Mouse (Mus musculus) olfactory bulb, adult 2 months (tissue): ENCODE data around the gene Agpat3. TPM values are rescaled to one million over a fixed set of nuclear protein-coding genes. Genes with fewer than 3 reads are reported as not detected.

Experiments
- H3K27ac ChIP-seq: fragments of 200-500 bp; 2 replicates; pipeline ENCODE4 v1.5.1; 2012; ENCODE audit warnings: low read depth, low read length; ENCODE audit not compliant: insufficient read depth
- H3K4me1 ChIP-seq: fragments of 200-500 bp; 2 replicates; pipeline ENCODE4 v1.6.1; 2012; ENCODE audit warnings: low read length; ENCODE audit not compliant: control insufficient read depth, insufficient read depth
- H3K4me3 ChIP-seq: fragments of 200-500 bp; 2 replicates; pipeline ENCODE4 v1.5.1; 2012; ENCODE audit warnings: mild to moderate bottlenecking, low read depth, low read length, moderate library complexity; ENCODE audit not compliant: insufficient read depth
- CTCF ChIP-seq: fragments of 200-500 bp; IDR thresholded peaks from 2 replicates; pipeline ENCODE4 v1.5.1; 2012; ENCODE audit warnings: low read depth, mild to moderate bottlenecking, low read length, moderate library complexity; ENCODE audit not compliant: insufficient read depth
- POLR2A ChIP-seq: fragments of 200-500 bp; IDR thresholded peaks from 2 replicates; pipeline ENCODE4 v1.6.1; 2012; ENCODE audit warnings: mild to moderate bottlenecking, low read depth, low read length, moderate library complexity; ENCODE audit not compliant: insufficient read depth
- WGBS: fragments of 180-500 bp; shearing (Covaris S2); methylation state at CpG from one replicate; pipeline ENCODE4 v1.1.7; 2018; 5-methylcytosine and 5-hydroxymethylcytosine counted together
- polyA plus RNA-seq: library from polyadenylated mRNA; stranded (reverse); fragments of >200 nt; gene quantifications from 2 replicates; pipeline ENCODE4 v1.2.4, GENCODE M21; 2012; ENCODE audit warnings: low replicate concordance; ENCODE audit not compliant: missing spikeins, insufficient read depth, insufficient read length

Agpat3 gene
- polyA plus RNA-seq, 1 experiment = not detected

GRCm38 (mm10) chr10:78352666-78353030 lies 359 bp upstream of the Agpat3 start:
- no peak for TF ChIP-seq CTCF
- TF ChIP-seq POLR2A = no peak
- Histone ChIP-seq H3K27ac (peak overlapping the region; percentile 84), H3K4me3 (peak overlapping the region; percentile 71), H3K4me1 (peaks cover 28% of the 10 kb centered on the region)
- 22% methylated on average over 8 of the region's 8 CpGs for WGBS

GRCm38 (mm10) chr10:78351564-78351886 lies 764 bp downstream of the Agpat3 start:
- no peak overlapping the region for H3K27ac ChIP-seq
- WGBS = under 1% methylated on average over 13 of the region's 13 CpGs
- H3K4me3 ChIP-seq = peak overlapping the region; percentile 71
- TF ChIP-seq CTCF (no peak), POLR2A (no peak)
- H3K4me1 ChIP-seq = peaks cover 30% of the 10 kb centered on the region

- TF ChIP-seq CTCF = no peak
- no peak for TF ChIP-seq POLR2A
- H3K27ac ChIP-seq = no peak overlapping the region
- peak overlapping the region; percentile 71 for H3K4me3 ChIP-seq
- peaks cover 34% of the 10 kb centered on the region for H3K4me1 ChIP-seq
- 7% methylated on average over 6 of the region's 6 CpGs for WGBS
Observed at GRCm38 (mm10) chr10:78350796-78351556, 1.3 kb downstream of the Agpat3 start.

- Histone ChIP-seq H3K4me1 (peaks cover 44% of the 10 kb centered on the region), H3K27ac (no peak overlapping the region), H3K4me3 (0 out of 2 replicates have a peak overlapping the region, but pooled peaks have one; percentile 2)
- 46% methylated on average over 15 of the region's 15 CpGs for WGBS
- TF ChIP-seq POLR2A (no peak), CTCF (no peak)
Observed at GRCm38 (mm10) chr10:78349464-78350165, 2.7 kb downstream of the Agpat3 start.

GRCm38 (mm10) chr10:78348211-78348610 lies 4.1 kb downstream of the Agpat3 start:
- WGBS = 79% methylated on average over 5 of the region's 5 CpGs
- peaks cover 47% of the 10 kb centered on the region for H3K4me1 ChIP-seq
- TF ChIP-seq CTCF (no peak), POLR2A (no peak)
- H3K4me3 ChIP-seq = no peak overlapping the region
- H3K27ac ChIP-seq = no peak overlapping the region

- H3K4me1 ChIP-seq = peaks cover 48% of the 10 kb centered on the region
- H3K27ac ChIP-seq = no peak overlapping the region
- WGBS = 74% methylated on average over 6 of the region's 6 CpGs
- TF ChIP-seq CTCF (no peak), POLR2A (no peak)
- H3K4me3 ChIP-seq = no peak overlapping the region
Observed at GRCm38 (mm10) chr10:78347486-78347885, 4.8 kb downstream of the Agpat3 start.

- H3K4me3 ChIP-seq = no peak overlapping the region
- peaks cover 49% of the 10 kb centered on the region for H3K4me1 ChIP-seq
- WGBS = 96% methylated on average over 2 of the region's 2 CpGs
- TF ChIP-seq POLR2A (no peak), CTCF (no peak)
- H3K27ac ChIP-seq = no peak overlapping the region
Observed at GRCm38 (mm10) chr10:78345466-78345865, 6.8 kb downstream of the Agpat3 start.

GRCm38 (mm10) chr10:78342091-78342490 lies 10.2 kb downstream of the Agpat3 start:
- TF ChIP-seq CTCF (no peak), POLR2A (no peak)
- WGBS = 95% methylated on average over 1 of the region's 1 CpGs

GRCm38 (mm10) chr10:78338180-78338579 lies 14.1 kb downstream of the Agpat3 start:
- no peak overlapping the region for H3K4me3 ChIP-seq
- 30% methylated on average over 5 of the region's 5 CpGs for WGBS
- peaks cover 41% of the 10 kb centered on the region for H3K4me1 ChIP-seq
- H3K27ac ChIP-seq = 0 out of 2 replicates have a peak overlapping the region, but pooled peaks have one; percentile 1
- no peak for TF ChIP-seq POLR2A
- no peak for TF ChIP-seq CTCF

More at GRCm38 (mm10) chr10:78342091-78342490, 10.2 kb downstream of the Agpat3 start:
- H3K4me1 ChIP-seq = peaks cover 45% of the 10 kb centered on the region
- no peak overlapping the region for H3K4me3 ChIP-seq
- H3K27ac ChIP-seq = no peak overlapping the region
